Mouse (Mus musculus) A20 (cell line): Measurements from ENCODE around the gene Appbp2.

Experiments
- DNase-seq: peaks from one replicate; pipeline ENCODE4 v3.0.0-alpha.2; 2011; ENCODE audit warnings: low read depth, low spot score

Appbp2 gene

GRCm38 (mm10) chr11:85234990-85235841 is at the start of gene Appbp2:
Gene Appbp2, minus strand, starts transcription at chr11:85235130.
- DNase-seq: peak; percentile 94

- DNase-seq: no peak
These were observed 46.4 kb upstream of the Appbp2 start for GRCm38 (mm10) chr11:85281219-85281878.

DNA sequence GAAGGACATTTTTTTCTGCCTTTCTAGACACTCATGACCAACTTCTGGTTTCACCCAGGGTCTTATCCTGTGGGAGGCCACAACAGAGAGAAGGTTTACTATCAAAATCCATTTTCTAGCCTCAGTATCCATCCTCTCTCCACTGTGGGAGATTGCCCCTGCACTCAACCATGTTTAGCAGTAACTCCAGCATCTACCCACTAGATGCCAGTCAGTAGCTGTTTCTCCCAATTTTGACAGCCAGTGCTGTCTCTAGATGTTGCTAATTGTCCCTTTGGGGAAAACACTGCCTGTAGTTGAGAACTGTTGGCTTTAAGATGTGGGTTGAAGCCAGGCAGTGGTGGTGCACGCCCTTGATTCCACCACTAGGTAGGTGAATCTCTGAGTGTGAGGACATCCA is 43.2 kb upstream of the Appbp2 start:
- no peak for DNase-seq

GRCm38 (mm10) chr11:85277609-85278008 is 42.7 kb upstream of the Appbp2 start:
- no peak for DNase-seq

DNA sequence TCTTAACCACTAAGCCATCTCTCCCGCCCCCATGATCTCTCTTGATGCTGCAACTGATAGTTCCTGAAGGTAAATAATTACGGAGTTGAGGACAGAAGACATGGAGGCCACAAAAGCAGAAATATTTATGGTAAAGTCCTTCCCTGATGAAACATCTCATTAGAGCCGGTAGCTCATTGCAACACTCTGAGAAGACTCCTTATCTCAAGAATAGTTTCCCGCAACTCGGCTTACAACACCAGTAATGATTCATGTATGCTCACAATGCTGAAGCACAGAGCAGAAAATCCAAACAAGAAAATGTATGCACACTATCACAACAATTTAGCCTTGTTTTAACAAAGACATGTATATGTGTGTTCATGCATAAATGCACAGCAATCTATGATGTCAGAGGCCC is 40.2 kb upstream of the Appbp2 start:
- DNase-seq: no peak

DNA sequence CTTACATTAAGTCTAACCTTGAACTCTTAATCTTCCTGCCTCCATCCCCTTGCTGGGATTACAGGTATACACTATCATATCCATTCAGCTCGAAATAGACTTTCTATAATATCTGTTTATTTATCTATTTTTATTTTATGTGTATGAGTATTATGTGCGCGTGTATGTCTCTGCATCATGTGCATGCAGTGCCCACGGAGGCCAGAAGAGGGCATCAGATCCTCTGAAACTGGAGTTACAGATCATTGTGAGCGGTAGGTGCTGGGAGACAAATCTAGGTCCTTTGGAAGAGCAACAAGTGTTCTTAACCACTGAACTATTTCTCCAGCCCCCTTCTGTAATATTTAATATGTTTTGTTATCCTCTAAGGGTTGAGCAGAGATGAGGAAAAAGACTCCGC is 38.4 kb upstream of the Appbp2 start:
- peak; percentile 48 for DNase-seq

- peak; percentile 79 for DNase-seq
These were observed 35.7 kb upstream of the Appbp2 start for GRCm38 (mm10) chr11:85270631-85271030.

DNA sequence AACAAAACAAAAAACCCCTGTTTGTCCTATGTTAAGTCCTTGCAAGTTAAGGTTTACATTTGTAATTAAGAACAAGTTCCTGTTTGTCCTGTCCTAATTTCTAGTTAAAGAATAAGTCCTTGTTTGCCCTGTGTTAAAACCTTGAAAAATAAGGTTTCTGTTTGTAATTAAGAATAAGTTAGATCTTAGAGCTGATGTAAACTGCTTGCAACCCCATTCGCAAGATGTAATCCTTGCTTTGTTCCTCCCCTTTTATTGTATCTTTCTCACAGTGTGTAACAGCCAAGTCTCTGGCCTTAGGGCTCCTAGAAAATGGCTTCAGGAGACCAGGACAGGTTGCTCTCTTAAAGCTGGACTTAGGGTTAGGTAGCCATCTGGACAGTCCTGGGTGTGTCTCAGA is 32.5 kb upstream of the Appbp2 start:
- no peak for DNase-seq

DNA sequence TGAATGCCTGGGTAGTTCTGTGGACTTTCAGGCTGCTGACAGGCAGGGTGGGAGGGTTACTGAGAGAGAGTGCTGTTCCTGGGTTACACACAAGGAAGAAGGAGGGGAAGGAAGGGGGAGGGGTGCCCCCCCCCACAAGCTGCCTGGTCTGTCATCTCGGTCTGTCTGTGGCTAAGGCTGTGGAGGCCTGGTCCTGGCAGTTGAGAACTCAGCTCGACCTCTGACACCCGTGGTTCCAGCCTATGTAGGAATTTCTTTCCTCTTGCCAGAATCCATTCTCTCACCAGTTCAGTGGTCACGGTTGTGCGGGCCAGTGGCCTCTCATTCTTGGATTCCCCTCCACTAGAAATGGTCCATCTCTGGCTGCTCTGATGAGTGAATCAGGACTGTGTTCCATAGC is 29.7 kb upstream of the Appbp2 start:
- DNase-seq: no peak

DNA sequence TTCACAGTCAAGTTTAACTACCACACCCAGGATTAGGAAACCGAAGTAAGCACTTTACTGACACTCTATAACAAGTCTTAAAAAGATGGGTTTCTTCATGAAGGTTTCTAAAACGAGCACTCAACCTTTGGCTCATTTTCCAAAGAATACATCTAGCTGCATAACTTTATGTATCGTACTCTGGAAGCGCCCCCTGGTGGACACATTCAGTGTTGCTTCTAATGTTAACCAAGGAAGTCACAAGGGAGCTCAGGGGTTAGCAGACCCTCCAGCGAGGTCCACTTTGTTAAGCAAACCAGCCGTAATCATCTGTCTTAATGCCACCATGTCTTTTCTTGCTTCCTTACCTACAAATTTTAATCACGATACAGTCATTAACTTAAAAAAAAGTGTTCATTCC is 26.3 kb upstream of the Appbp2 start:
- DNase-seq: peak; percentile 73

DNA sequence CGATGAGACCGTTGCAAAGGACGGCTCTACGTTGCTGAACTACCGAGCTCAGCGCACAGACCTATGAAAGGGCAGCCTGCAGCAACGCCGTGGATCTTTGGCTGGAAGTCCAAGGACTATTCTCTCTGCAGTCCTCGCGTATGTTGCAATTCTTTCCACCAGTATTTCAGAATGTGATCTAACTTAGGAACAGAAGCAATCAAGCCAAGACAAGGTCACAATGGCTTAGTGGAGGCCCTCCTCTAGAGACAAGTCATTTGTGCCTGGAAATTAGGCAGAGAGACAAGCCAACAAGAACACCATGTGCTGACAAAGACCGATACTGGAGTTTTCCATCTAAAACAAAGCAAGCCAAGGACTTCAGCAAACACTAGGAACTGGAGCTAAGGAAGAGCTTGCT is 24.0 kb upstream of the Appbp2 start:
- no peak for DNase-seq

GRCm38 (mm10) chr11:85255471-85256027 is 20.6 kb upstream of the Appbp2 start:
- DNase-seq: no peak

DNA sequence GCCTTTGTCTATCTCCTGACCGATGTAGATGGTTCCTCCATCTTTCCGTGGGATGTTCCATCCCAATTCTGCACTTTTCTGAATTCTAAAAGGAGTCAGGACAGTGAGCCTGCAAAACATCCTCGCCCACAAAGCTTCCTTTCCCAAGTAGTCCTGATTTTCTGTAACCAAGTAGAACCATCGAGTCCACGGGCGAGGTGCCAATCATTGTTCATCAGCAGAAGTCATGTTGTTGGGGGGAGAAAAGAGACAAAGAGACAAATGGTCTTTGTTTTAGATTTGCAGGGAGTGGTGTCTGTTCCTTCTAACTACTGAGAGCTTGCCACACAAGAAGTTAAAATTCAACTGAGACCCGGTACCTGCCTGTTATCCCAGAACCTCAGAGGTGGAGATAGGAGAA is 18.7 kb upstream of the Appbp2 start:
- no peak for DNase-seq

DNA sequence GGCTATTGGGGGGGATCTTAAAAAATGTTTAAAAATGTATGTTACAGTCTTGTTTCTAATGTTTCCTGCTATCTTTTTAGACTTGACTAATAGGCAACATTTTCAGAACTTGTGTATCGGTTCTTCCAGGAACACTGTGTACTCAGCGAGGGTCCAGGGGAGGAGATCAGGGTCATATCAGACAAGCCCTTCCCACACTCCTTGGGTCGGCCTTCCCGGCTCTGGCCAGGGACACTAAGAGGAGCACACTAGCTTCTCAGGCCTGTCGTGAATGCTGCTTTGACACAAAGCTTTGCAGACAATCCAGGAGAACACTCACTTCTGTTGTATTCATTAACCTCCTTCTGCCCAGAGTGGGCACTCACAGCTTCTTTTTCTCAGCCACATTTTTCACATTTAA is 18.1 kb upstream of the Appbp2 start:
- DNase-seq: no peak

DNA sequence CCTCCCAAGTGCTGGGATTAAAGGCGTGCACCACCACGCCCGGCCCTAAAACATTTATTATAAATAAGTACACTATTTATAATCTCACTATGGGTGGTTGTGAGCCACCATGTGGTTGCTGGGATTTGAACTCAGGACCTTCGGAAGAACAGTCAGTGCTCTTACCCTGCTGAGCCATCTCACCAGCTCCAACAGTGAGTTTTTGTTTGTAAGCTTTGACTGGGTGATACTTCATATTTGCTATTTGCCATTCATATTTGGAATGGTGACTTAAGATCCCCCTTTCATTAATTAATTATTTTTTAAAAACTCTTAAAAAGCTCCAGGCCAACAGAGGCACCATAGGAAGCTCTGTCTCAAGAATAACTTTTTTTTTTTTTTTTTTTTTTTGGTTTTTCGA is 17.0 kb upstream of the Appbp2 start:
- DNase-seq: no peak

GRCm38 (mm10) chr11:85250467-85250866 is 15.5 kb upstream of the Appbp2 start:
- DNase-seq: no peak

DNA sequence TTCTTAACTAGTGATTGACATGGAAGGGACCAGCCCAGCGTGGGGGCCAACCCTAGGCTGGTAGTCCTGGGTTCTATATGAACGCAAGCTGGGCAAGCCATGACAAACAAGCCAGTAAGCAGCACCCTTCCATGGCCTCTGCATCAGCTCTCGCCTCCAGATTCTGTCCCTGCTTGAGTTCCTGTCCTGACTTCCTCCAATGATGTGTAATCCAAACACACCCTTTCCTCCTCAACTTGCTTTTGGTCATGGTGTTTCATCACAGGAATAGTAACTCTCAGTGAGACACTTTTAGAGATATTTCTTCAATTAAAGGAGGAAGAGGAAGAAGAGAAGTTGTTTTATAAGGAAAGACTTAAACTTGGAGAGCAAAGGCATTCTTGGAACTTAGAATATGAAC is 14.4 kb upstream of the Appbp2 start:
- DNase-seq: no peak

DNA sequence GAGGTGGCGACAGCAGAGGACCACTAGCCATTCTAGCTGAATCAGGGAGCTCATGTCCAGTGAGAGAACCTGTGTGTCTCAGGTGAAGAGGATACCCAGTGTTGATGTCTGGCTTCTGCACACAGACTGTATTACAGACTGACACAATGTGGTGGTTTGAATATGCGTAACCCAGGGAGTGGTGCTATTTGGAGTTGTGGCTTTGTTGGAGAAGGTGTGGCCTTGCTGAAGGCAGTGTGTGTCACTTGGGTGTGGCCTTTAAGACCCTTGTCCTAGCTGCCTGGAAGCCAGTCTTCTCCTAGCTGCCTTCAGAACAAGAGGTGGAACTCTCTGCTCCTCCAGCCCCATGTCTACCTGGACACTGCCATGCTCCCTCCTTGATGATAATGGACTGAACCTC is 13.2 kb upstream of the Appbp2 start:
- no peak for DNase-seq

GRCm38 (mm10) chr11:85241226-85241625 is 6.3 kb upstream of the Appbp2 start:
- DNase-seq: no peak

DNA sequence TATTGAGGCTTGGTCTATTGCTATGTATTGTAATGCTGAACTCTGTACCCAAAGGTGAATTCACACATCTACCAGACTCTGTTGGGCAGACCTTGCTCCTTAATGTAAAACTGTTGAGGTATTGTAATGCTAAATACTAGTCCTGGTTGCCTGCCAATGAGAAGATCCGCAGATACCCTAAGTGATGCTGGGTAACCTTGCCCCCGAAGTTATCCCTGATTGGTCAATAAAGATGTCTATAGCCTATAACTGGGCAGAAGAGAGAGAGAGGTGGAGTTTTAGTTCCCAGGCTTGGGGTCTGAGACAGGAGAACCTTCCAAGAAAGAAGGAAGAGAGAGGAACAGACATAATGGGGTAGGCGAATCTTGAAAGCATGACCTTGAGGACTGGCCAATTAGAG is 5.3 kb upstream of the Appbp2 start:
- DNase-seq: no peak

- peak; percentile 92 for DNase-seq
These were observed 454 bp downstream of the Appbp2 start for GRCm38 (mm10) chr11:85234363-85234989.

GRCm38 (mm10) chr11:85233676-85234210 is 1.2 kb downstream of the Appbp2 start:
- peak; percentile 34 for DNase-seq
